Mouse (Mus musculus) layer of hippocampus, postnatal 36 days (tissue): ENCODE measurements around the gene Agtrap. TPM values are rescaled to one million over a fixed set of nuclear protein-coding genes. Genes with fewer than 3 reads are reported as not detected.

Experiments
- DNase-seq, 2 experiments: peaks; one replicate each; pipeline ENCODE4 v3.0.0; 2022
- total RNA-seq, 2 experiments: library from RNA; stranded (reverse); gene quantifications; 2 replicates each; pipeline ENCODE4 v1.2.3; 2021

Agtrap gene
- total RNA-seq, 2 experiments from 2014 or later = 7.3 TPM

GRCm38 (mm10) chr4:148104146-148104545 is 16.3 kb upstream of the Agtrap start:
- no peak for DNase-seq

GRCm38 (mm10) chr4:148101801-148102527 is 14.1 kb upstream of the Agtrap start:
- peak; percentile 74 to 75 for DNase-seq

- no peak for DNase-seq
Measured at GRCm38 (mm10) chr4:148098666-148099065, 10.8 kb upstream of the Agtrap start.

GRCm38 (mm10) chr4:148097936-148098335 is 10.1 kb upstream of the Agtrap start:
- no peak for DNase-seq

GRCm38 (mm10) chr4:148095081-148095480 is 7.2 kb upstream of the Agtrap start:
- no peak for DNase-seq

- no peak for DNase-seq
Measured at GRCm38 (mm10) chr4:148094161-148094560, 6.3 kb upstream of the Agtrap start.

- no peak for DNase-seq
Measured at GRCm38 (mm10) chr4:148092551-148093271, 4.9 kb upstream of the Agtrap start.

GRCm38 (mm10) chr4:148091181-148091580 is 3.4 kb upstream of the Agtrap start:
- DNase-seq = no peak

GRCm38 (mm10) chr4:148089166-148089565 is 1.3 kb upstream of the Agtrap start:
- no peak for DNase-seq

GRCm38 (mm10) chr4:148087091-148087906 is 532 bp downstream of the Agtrap start:
- DNase-seq = no peak

- no peak for DNase-seq
Measured at GRCm38 (mm10) chr4:148085907-148086305, 1.9 kb downstream of the Agtrap start.

GRCm38 (mm10) chr4:148085131-148085906 is 2.5 kb downstream of the Agtrap start:
- DNase-seq = no peak

- DNase-seq = no peak
Measured at GRCm38 (mm10) chr4:148084261-148084714, 3.5 kb downstream of the Agtrap start.

GRCm38 (mm10) chr4:148083176-148083899 is 4.5 kb downstream of the Agtrap start:
- no peak for DNase-seq

GRCm38 (mm10) chr4:148082257-148083044 is 5.4 kb downstream of the Agtrap start:
- DNase-seq = peak in 1 of 2 experiments; percentile 41

GRCm38 (mm10) chr4:148081201-148081600 is 6.6 kb downstream of the Agtrap start:
- no peak for DNase-seq

- no peak for DNase-seq
Measured at GRCm38 (mm10) chr4:148080597-148080973, 7.2 kb downstream of the Agtrap start.

GRCm38 (mm10) chr4:148079944-148080596 is 7.8 kb downstream of the Agtrap start:
- no peak for DNase-seq

GRCm38 (mm10) chr4:148079212-148079611 is 8.6 kb downstream of the Agtrap start:
- DNase-seq = no peak

GRCm38 (mm10) chr4:148075881-148076280 is 11.9 kb downstream of the Agtrap start:
- DNase-seq = no peak
